20 mouse cellular contexts compared by ENCODE assay signal in genomic region chr7:98429579-98429978, GRCm38 (mm10). TPM values are rescaled to one million over a fixed set of nuclear protein-coding genes. Genes with fewer than 3 reads are reported as not detected.
"Had no signal": no experiment of that assay in that cellular context is flagged by ENCODE, and none has a peak within 500 bp of the region (broad histone marks: within the 10 kb centered on the region; RNA-seq: fewer than 3 reads in every experiment).

No protein-coding gene starts in this region.

- DNase-seq: left cerebral cortex, postnatal 4 days; liver; liver, embryonic 13.5 days; liver, postnatal 0 days; lung, adult 18-20 months; lung, adult 2 months; lung, embryonic 14.5 days; lung, postnatal 10 days; lung, postnatal 14 days; lung, postnatal 36 days; lung, postnatal 4 days; midbrain, embryonic 14.5 days had no signal

RNA-seq across cellular contexts. Expression of gene Gucy2d, which starts 10.6 kb away (rescaled TPM):
- total RNA-seq: left cerebral cortex, adult 2 months; left cerebral cortex, postnatal 10 days; left cerebral cortex, postnatal 25 days; liver, adult 2 months; megakaryocyte progenitor cell, adult 5-6 weeks; megakaryocyte, adult 5-6 weeks; megakaryocyte-erythroid progenitor cell, adult 5-6 weeks; monocyte, adult 5-6 weeks had no signal

RNA-seq across cellular contexts. Expression of gene Lrrc32, which starts 59.5 kb away (rescaled TPM):
- total RNA-seq: megakaryocyte, adult 5-6 weeks; megakaryocyte-erythroid progenitor cell, adult 5-6 weeks; monocyte, adult 5-6 weeks had no signal
